Mouse (Mus musculus) C2C12 (cell line): ENCODE results near the gene Gm20422. TPM values are rescaled to one million over a fixed set of nuclear protein-coding genes. Genes with fewer than 3 reads are reported as not detected.

Experiments
- H3K27me3 ChIP-seq: one replicate; pipeline ENCODE4 v1.6.1; 2011; ENCODE audit not compliant: control insufficient read depth, insufficient read depth, insufficient read length
- H3K36me3 ChIP-seq: one replicate; pipeline ENCODE4 v1.6.1; 2011; ENCODE audit not compliant: control insufficient read depth, insufficient read depth
- H3K4me3 ChIP-seq: one replicate; pipeline ENCODE4 v1.5.1; 2011; ENCODE audit warnings: mild to moderate bottlenecking, control low read depth; ENCODE audit not compliant: poor library complexity, insufficient read depth, severe bottlenecking
- H3K79me2 ChIP-seq: one replicate; pipeline ENCODE4 v1.6.1; 2011; ENCODE audit not compliant: control insufficient read depth, insufficient read depth
- H3K79me3 ChIP-seq: one replicate; pipeline ENCODE4 v1.6.1; 2011; ENCODE audit warnings: low read depth, control low read depth
- H3ac ChIP-seq: one replicate; pipeline ENCODE3; 2011; ENCODE audit warnings: low read depth; ENCODE audit not compliant: control insufficient read depth, insufficient read length
- CEBPB ChIP-seq: IDR thresholded peaks from one replicate; pipeline ENCODE4 v1.6.1; 2011; ENCODE audit warnings: low read depth, mild to moderate bottlenecking, control low read depth, moderate library complexity
- CTCF ChIP-seq: IDR thresholded peaks from one replicate; pipeline ENCODE4 v1.5.1; 2011; ENCODE audit not compliant: control insufficient read depth, insufficient read depth, insufficient read length
- FOSL1 ChIP-seq: IDR thresholded peaks from one replicate; pipeline ENCODE4 v1.8.0; 2011; ENCODE audit warnings: mild to moderate bottlenecking, low read length; ENCODE audit not compliant: poor library complexity, insufficient read depth, severe bottlenecking
- MAX ChIP-seq: IDR thresholded peaks from one replicate; pipeline ENCODE4 v1.6.1; 2011; ENCODE audit warnings: mild to moderate bottlenecking, control low read depth
- MYOD1 ChIP-seq: IDR thresholded peaks from one replicate; pipeline ENCODE4 v1.6.1; 2011; ENCODE audit warnings: low read depth; ENCODE audit not compliant: control insufficient read depth, insufficient read length
- MYOG ChIP-seq: IDR thresholded peaks from one replicate; pipeline ENCODE4 v1.6.1; 2011; ENCODE audit not compliant: control insufficient read depth, insufficient read length; ENCODE audit errors: extremely low read depth
- USF1 ChIP-seq: IDR thresholded peaks from one replicate; pipeline ENCODE4 v1.6.1; 2011; ENCODE audit warnings: low read depth, mild to moderate bottlenecking, control low read depth, moderate library complexity
- polyA plus RNA-seq: library from polyadenylated mRNA; unstranded; fragments of >200 nt; fragmentation: generic; extraction: Trizol; gene quantifications from one replicate; pipeline ENCODE4 v1.2.1, GENCODE M21; 2012; ENCODE audit warnings: missing spikeins

The Gm20422 gene
- polyA plus RNA-seq, 1 experiment, result 0.28 TPM

- Histone ChIP-seq H3K79me2 (no peaks in the 10 kb centered on the region), H3K79me3 (no peaks in the 10 kb centered on the region), H3K4me3 (no peak overlapping the region), H3ac (no peak overlapping the region), H3K27me3 (no peaks in the 10 kb centered on the region), H3K36me3 (peaks cover 32% of the 10 kb centered on the region)
- TF ChIP-seq CEBPB (no peak), MAX (no peak), USF1 (no peak), MYOD1 (no peak), CTCF (no peak), FOSL1 (no peak), MYOG (no peak)
These were observed 40.2 kb upstream of the Gm20422 start for GRCm38 (mm10) chr8:69814881-69815280.

DNA sequence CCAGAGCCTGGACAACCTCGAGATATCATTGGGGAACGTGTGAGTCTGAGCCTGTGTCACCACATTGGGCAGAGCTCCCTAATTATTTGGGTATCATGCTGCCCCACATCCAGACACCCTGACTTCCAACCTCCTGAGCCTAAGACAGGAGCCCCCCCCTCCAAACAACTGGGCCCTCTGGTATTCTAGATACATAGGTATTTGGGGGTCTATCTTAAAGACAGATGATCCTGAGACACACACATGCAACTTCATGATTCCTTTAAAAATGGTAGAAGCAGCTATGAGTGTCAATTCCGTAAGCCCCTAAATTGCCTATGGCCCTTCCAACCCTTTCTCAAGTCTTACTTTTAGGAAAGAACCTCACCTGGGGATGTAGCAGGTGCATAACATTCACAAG lies 35.1 kb upstream of the Gm20422 start:
- TF ChIP-seq CEBPB (no peak), USF1 (no peak), CTCF (no peak), MAX (no peak), MYOG (no peak), MYOD1 (no peak), FOSL1 (no peak)
- Histone ChIP-seq H3K4me3 (no peak overlapping the region), H3K79me2 (no peaks in the 10 kb centered on the region), H3K79me3 (no peaks in the 10 kb centered on the region), H3ac (no peak overlapping the region), H3K27me3 (no peaks in the 10 kb centered on the region), H3K36me3 (peaks cover 44% of the 10 kb centered on the region)

- no peaks in the 10 kb centered on the region for H3K79me2 ChIP-seq
- TF ChIP-seq CTCF, result no peak
- TF ChIP-seq MAX, result peak; percentile 82
- peak overlapping the region; percentile 43 for H3ac ChIP-seq
- H3K27me3 ChIP-seq, result no peaks in the 10 kb centered on the region
- peak overlapping the region; percentile 44 for H3K4me3 ChIP-seq
- H3K79me3 ChIP-seq, result no peaks in the 10 kb centered on the region
- H3K36me3 ChIP-seq, result peaks cover 49% of the 10 kb centered on the region
These were observed 34.2 kb upstream of the Gm20422 start for GRCm38 (mm10) chr8:69808864-69809403.

GRCm38 (mm10) chr8:69808094-69808863 lies 33.6 kb upstream of the Gm20422 start, which contains the start of gene Gmip:
TSS of gene Gmip (plus strand) at chr8:69808679.
- Histone ChIP-seq H3K4me3 (peak within 1 kb of the TSS; percentile 44), H3ac (peak within 1 kb of the TSS; percentile 43), H3K79me3 (no peaks in the 10 kb centered on the region), H3K36me3 (peaks cover 55% of the 10 kb centered on the region), H3K27me3 (no peaks in the 10 kb centered on the region), H3K79me2 (no peaks in the 10 kb centered on the region)
- TF ChIP-seq MYOG, result no peak
- no peak for TF ChIP-seq MYOD1
- TF ChIP-seq CTCF, result no peak
- TF ChIP-seq MAX, result no peak
- no peak for TF ChIP-seq CEBPB
- TF ChIP-seq USF1, result no peak
- TF ChIP-seq FOSL1, result no peak

GRCm38 (mm10) chr8:69807236-69807635 lies 32.5 kb upstream of the Gm20422 start:
- Histone ChIP-seq H3K27me3 (no peaks in the 10 kb centered on the region), H3K36me3 (peaks cover 66% of the 10 kb centered on the region), H3ac (no peak overlapping the region), H3K4me3 (no peak overlapping the region), H3K79me3 (no peaks in the 10 kb centered on the region), H3K79me2 (no peaks in the 10 kb centered on the region)
- TF ChIP-seq MYOD1, result no peak
- TF ChIP-seq CEBPB, result no peak
- no peak for TF ChIP-seq MYOG
- TF ChIP-seq CTCF, result no peak
- no peak for TF ChIP-seq MAX
- TF ChIP-seq USF1, result no peak
- TF ChIP-seq FOSL1, result no peak
